Mouse (Mus musculus): ENCODE results near the gene Gabarap. TPM values are rescaled to one million over a fixed set of nuclear protein-coding genes. Genes with fewer than 3 reads are reported as not detected.

The Gabarap gene
- 438 TPM for polyA plus RNA-seq (2017; shearing (Covaris generic))

DNA sequence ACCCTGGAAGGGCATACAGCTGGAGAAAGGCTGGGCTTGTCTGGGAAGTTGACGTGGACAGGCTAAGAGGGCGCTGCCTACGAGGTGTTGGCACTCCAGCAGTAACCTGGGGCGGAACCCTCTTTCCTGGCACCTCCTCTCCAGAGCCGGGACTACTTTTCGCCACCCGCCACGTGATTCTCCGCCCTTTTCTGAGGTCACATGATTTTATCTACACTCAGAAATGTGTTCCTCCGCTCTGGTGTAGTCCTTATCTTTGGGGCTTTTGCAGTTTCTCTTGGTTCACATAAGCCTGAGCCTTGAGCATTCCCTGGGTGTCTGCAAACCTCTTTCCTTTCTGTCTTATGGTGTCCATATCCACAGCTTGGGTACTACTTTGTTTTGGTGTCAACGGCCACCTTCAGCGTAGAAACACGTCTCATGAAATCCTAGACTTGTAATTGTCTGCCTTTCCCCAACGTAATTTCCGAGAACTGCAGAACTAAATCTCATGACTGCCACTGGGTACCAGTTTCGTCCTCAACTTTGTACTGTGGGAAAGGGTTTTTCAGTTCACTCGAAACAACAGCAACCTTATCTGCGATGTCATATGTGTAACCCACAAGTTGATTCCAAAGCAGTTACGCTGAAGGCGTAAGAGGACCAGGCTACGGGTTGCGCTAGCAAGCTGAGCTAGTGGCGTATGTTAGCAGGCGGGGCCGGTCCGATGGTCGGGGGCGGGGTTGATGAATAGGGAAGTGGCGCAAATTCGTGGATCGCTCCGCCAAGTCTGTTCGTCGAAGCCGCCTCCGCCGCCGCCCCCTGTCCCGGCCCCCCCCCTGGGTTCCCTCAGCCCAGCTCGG lies at the start of gene Gabarap:
Gabarap (plus strand) TSS at position 294 of the 842 bp plus-strand sequence.

DNA sequence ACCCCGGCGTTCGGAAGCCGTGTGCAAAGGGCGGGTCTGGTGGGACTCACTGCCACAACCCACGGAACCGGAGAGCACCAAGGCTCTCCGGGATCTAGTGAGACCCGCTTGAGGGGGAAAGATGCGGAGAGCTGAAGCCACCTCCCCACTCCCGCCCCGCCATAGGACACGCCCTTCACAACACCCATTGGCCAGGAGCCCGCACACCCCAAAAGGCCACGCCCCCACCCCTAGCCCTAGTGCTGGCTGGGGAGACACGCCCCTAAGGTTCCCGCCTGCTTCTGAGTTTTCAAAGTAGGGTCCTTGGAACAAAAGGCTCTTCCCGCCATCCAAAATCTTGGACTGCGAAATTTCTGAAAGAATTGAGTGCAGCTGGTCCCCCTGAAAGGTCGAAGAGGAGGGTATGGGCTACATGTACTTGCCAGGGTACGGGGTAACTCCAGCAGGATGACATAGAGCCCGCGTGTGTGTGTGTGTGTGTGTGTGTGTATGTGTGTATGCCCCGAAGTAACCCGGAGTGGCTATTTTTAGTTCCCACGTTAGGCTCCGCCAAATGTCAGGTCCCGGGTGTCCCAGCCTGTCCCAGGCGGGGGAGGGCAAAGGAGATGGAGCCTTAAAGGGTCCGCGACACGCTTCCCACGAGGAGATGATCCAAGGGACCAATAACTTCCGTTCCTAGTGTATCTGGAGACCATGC lies 42.7 kb upstream of the Gabarap start, which contains the start of gene Slc2a4:
Slc2a4 (minus strand) TSS at position 123 of the 697 bp plus-strand sequence.

DNA sequence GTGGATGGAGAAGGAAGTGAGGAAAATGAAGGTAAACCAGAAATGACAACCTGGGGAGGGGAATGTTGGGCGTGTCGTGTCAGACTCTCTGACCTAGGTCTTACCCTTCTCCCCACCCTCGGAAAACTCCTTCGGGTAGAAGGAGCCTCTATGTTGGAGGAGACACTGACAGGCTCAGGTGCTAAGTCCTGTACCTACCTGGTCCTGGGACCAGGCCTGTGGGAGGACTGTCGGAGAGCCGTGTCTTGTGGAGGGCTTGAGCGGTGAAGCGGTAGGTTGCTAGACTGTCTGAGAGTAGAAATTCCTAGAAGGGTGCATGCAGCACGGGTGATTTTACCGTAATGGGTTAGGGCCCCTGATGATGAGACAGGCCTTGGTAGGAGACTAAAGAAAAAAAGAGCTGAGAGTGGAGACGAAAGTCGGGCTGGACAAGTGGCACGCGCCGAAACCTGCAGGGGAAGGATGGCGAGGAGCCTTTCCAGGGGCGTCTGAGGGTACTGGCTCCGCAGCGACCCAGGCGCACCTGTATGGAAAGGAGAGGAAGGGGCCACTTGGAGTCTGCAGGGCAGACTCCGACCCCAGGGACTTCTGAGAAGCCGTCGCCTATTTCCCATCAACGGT lies 26.2 kb upstream of the Gabarap start, which contains the start of gene Cldn7:
Cldn7 (plus strand) TSS at position 130 of the 621 bp plus-strand sequence.

DNA sequence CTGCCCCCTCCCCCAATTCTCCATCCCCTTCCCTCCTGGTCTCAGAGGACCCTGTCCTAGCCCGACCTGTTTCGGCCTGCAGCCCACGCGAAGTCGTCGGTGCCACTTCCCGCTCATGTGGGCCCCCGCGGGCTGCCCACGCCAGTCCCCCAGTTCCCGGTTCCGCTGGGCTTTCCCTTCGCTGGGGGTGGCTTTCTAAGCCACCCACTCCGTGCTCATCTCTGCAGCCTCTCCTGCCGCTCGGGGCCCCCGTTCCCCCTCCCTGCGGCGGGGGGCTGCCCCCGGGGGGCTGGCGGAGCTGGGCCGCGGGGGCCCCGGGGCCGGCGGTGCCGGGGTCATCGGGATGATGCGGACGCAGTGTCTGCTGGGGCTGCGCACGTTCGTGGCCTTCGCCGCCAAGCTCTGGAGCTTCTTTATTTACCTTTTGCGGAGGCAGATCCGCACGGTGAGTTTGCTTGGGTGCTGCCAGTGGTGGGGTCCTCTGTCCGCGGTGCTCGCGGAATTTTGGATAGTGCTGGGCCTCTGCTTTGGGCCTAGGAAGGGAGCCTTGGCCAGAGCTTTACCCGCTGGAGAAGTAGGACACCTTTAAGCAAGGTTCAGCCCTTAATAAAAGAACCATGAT lies 9.7 kb upstream of the Gabarap start, which contains the start of gene Ctdnep1:
Ctdnep1 (plus strand) TSS at position 16 of the 622 bp plus-strand sequence.

DNA sequence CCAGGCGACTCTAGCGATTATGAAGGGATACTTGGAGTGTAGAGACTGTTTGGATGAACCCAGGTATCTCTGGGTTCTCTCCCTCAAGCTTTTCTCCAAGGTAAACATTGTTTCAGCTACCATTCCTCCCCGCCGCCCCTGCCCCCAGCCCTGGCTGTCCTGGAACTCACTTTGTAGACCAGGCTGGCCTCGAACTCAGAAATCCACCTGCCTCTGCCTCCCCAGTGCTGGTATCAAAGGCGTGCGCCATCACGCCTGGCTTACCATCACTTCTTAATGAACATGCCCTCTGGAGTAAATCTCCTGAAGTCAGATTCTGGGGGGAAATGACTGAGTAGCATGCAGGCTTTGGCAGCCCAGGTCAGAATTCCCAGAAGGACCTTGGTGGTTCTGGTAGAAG lies 8.7 kb upstream of the Gabarap start, which contains the start of gene Elp5:
Elp5 (minus strand) TSS at position 293 of the 400 bp plus-strand sequence.

DNA sequence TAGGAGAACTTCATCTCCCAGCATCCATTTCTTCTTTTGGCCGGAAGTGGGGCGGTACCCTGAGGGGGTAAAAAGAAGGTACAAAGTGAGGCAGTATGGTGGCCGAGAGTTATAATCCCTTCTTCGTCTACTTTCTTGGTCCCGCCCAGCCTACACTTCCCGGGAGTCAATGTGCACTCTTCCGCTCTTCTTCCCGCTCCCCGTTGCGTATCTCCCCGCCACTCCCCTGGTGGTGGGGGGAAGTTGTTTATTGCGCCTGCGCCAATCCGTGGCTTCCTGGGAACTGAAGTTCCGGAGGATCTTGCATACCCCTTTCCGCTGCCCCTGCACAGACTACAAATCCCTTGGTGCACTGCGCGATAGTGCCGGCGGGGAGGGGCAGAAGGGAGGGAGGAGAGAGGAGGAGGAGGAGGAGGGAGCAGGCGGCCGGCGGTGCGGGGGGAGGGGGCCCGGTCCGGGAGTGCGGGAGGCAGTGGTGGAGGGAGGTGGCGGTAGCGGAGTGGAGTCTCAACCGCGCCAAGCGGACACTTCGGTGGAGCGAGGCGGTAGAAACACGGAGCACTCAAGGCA lies 4.5 kb downstream of the Gabarap start, which contains the start of gene Phf23:
Phf23 (plus strand) TSS at position 387 of the 570 bp plus-strand sequence.

DNA sequence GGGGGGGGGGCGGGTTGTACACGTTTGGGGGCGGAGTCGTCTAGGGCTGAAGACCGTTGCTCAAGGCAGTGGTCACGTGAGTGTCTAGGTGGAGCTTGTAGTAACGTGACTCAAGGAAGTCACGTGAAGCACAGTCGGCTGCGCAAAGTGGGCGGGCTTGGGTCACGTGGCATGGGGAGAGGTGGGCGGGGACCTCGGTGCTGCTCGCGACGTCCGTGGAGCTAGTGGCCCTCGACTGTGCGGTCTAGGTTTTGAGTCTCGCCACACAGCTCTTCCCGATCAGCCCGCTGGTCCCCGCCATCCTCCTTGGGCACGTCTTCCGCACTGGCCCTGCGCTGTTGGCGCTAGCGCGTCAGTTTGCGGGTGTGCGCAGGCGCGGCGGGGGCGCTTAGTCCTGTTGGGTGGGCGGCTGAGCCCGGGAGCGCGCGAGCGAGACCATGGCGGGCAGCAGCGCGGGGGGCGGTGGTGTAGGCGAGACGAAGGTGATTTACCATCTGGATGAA lies 9.5 kb downstream of the Gabarap start, which contains the start of gene Dvl2:
Dvl2 (plus strand) TSS at position 200 of the 503 bp plus-strand sequence.

DNA sequence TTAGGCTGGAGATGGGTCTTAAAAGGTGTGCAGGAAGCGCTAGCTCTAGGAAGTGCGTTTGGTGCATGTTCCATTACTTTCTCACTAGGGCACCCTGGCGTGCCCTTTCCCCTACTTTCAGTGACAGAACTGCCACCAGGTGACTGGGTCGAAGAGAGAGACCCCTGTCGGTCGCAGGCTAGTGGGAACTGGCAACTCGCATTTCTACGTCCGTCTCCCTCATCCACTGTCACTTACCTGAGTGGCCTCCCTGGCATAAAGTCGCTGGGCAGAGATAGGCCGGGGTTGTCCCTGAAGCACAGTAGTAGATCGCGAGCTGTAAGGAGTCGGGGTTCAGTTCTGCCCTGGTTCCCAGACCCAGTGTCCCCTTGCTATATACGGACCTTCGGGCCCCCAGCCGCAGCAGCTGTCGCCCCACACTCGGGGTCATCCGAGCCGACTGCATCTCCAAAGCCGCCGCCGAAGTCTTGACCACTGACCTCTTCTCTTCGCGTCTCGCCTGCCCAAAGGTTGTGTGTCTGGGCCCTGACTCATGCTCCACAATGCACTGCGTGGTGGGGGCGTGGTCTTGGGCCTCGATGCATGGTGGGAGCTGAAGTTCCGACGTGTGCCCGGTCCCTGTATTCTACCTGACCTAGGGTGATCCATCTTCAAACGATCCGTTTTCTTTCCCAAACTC lies 24.1 kb downstream of the Gabarap start, which contains the start of gene Acadvl:
Acadvl (minus strand) TSS at position 532 of the 679 bp plus-strand sequence.

DNA sequence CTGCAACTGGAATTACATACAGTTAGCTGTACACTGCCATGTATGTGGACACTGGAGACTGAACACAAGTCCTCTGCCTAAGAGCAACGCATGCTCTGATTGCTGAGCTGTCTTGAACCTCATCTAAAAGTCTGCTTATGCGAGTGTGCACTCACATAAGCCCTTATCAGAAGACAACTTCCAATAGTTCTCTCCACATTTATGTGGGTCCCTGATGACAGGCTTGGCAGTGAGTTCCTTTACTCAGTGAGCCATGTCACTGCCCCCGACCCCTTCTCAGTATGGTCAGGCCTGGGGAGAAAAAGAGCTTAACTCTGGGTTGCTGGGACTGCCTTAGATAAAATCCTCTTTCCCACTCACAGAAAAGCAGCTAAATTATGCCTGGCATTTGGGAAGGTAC lies 25.7 kb downstream of the Gabarap start, which contains the start of gene Dlg4:
Dlg4 (plus strand) TSS at position 274 of the 400 bp plus-strand sequence.

Other genes with a start within 250 kb of the Gabarap start
- 58.0 TPM for gene Polr2a, start 232.5 kb upstream of the Gabarap start, polyA plus RNA-seq (2017; shearing (Covaris generic))
- not detected for gene Slc35g3, start 229.2 kb upstream of the Gabarap start, polyA plus RNA-seq (2017; shearing (Covaris generic))
- gene Zbtb4, start 225.2 kb upstream of the Gabarap start, polyA plus RNA-seq (2017; shearing (Covaris generic)), result 5.8 TPM
- 6.2 TPM for gene Chrnb1, start 195.2 kb upstream of the Gabarap start, polyA plus RNA-seq (2017; shearing (Covaris generic))
- gene Fgf11, start 189.3 kb upstream of the Gabarap start, polyA plus RNA-seq (2017; shearing (Covaris generic)), result not detected
- not detected for gene Tmem102, start 185.5 kb upstream of the Gabarap start, polyA plus RNA-seq (2017; shearing (Covaris generic))
- not detected for gene Gm39566, start 175.8 kb upstream of the Gabarap start, polyA plus RNA-seq (2017; shearing (Covaris generic))
- gene Spem2, start 172.7 kb upstream of the Gabarap start, polyA plus RNA-seq (2017; shearing (Covaris generic)), result not detected
- gene Spem1, start 169.0 kb upstream of the Gabarap start, polyA plus RNA-seq (2017; shearing (Covaris generic)), result not detected
- gene Nlgn2, start 153.4 kb upstream of the Gabarap start, polyA plus RNA-seq (2017; shearing (Covaris generic)), result 0.61 TPM
- 113 TPM for gene Tmem256, start 152.6 kb upstream of the Gabarap start, polyA plus RNA-seq (2017; shearing (Covaris generic))
- gene Plscr3, start 144.8 kb upstream of the Gabarap start, polyA plus RNA-seq (2017; shearing (Covaris generic)), result 27.8 TPM
- not detected for gene Tnk1, start 132.4 kb upstream of the Gabarap start, polyA plus RNA-seq (2017; shearing (Covaris generic))
- gene Tmem95, start 113.1 kb upstream of the Gabarap start, polyA plus RNA-seq (2017; shearing (Covaris generic)), result not detected
- gene Kctd11, start 109.7 kb upstream of the Gabarap start, polyA plus RNA-seq (2017; shearing (Covaris generic)), result 2.3 TPM
- 663 TPM for gene Acap1, start 95.6 kb upstream of the Gabarap start, polyA plus RNA-seq (2017; shearing (Covaris generic))
- 3.0 TPM for gene 2810408A11Rik, start 90.2 kb upstream of the Gabarap start, polyA plus RNA-seq (2017; shearing (Covaris generic))
- 5.7 TPM for gene Neurl4, start 90.1 kb upstream of the Gabarap start, polyA plus RNA-seq (2017; shearing (Covaris generic))
- gene Gps2, start 77.3 kb upstream of the Gabarap start, polyA plus RNA-seq (2017; shearing (Covaris generic)), result 163 TPM
- 1,233 TPM for gene Eif5a, start 69.2 kb upstream of the Gabarap start, polyA plus RNA-seq (2017; shearing (Covaris generic))
- not detected for gene Ybx2, start 55.3 kb upstream of the Gabarap start, polyA plus RNA-seq (2017; shearing (Covaris generic))
- gene Slc2a4, start 43.0 kb upstream of the Gabarap start, polyA plus RNA-seq (2017; shearing (Covaris generic)), result not detected
- gene Cldn7, start 26.4 kb upstream of the Gabarap start, polyA plus RNA-seq (2017; shearing (Covaris generic)), result not detected
- 36.6 TPM for gene Ctdnep1, start 10.0 kb upstream of the Gabarap start, polyA plus RNA-seq (2017; shearing (Covaris generic))
- 70.7 TPM for gene Elp5, start 8.6 kb upstream of the Gabarap start, polyA plus RNA-seq (2017; shearing (Covaris generic))
- gene Phf23, start 4.6 kb downstream of the Gabarap start, polyA plus RNA-seq (2017; shearing (Covaris generic)), result 117 TPM
- 25.7 TPM for gene Dvl2, start 9.5 kb downstream of the Gabarap start, polyA plus RNA-seq (2017; shearing (Covaris generic))
- 152 TPM for gene Acadvl, start 24.3 kb downstream of the Gabarap start, polyA plus RNA-seq (2017; shearing (Covaris generic))
- gene Dlg4, start 25.8 kb downstream of the Gabarap start, polyA plus RNA-seq (2017; shearing (Covaris generic)), result 11.7 TPM
- gene Asgr1, start 62.9 kb downstream of the Gabarap start, polyA plus RNA-seq (2017; shearing (Covaris generic)), result not detected
- gene Asgr2, start 101.5 kb downstream of the Gabarap start, polyA plus RNA-seq (2017; shearing (Covaris generic)), result not detected
- gene Mgl2, start 139.2 kb downstream of the Gabarap start, polyA plus RNA-seq (2017; shearing (Covaris generic)), result not detected
- not detected for gene Clec10a, start 165.1 kb downstream of the Gabarap start, polyA plus RNA-seq (2017; shearing (Covaris generic))
- 0.94 TPM for gene Slc16a11, start 221.6 kb downstream of the Gabarap start, polyA plus RNA-seq (2017; shearing (Covaris generic))
- 5.5 TPM for gene Slc16a13, start 229.9 kb downstream of the Gabarap start, polyA plus RNA-seq (2017; shearing (Covaris generic))
- gene Bcl6b, start 238.7 kb downstream of the Gabarap start, polyA plus RNA-seq (2017; shearing (Covaris generic)), result 0.51 TPM
- gene 0610010K14Rik, start 246.8 kb downstream of the Gabarap start, polyA plus RNA-seq (2017; shearing (Covaris generic)), result 171 TPM
- gene Gm21988, start 248.7 kb downstream of the Gabarap start, polyA plus RNA-seq (2017; shearing (Covaris generic)), result 5.5 TPM
- gene Rnasek, start 248.7 kb downstream of the Gabarap start, polyA plus RNA-seq (2017; shearing (Covaris generic)), result 272 TPM